Mouse (Mus musculus): ENCODE results near the gene Pemt.

Pemt gene

GRCm38 (mm10) chr11:60001231-60001980, 44.9 kb downstream of the Pemt start:
- DNase-seq (ENCODE audit: low read depth, low spot score): no peak

DNA sequence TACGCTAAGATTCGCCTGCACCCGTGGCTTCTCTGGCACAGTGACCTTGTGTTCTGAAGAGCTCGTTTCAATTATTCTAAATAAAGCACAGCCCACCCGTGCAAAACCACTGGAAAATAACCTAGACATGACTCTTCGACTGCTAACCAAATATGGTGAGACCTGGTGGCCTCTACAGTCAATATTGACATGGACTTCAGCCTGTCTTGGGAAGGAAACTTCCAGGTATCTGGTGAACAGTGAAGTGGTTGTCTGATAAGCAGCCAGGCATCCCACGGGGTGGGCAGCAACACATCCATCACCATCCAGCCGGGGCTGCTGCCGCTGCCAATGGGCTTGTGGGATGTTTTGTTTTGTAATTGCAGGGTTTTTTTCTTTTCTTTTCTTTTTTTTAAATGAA, 52.0 kb downstream of the Pemt start:
- no peak for DNase-seq (ENCODE audit: low read depth, low spot score)

DNA sequence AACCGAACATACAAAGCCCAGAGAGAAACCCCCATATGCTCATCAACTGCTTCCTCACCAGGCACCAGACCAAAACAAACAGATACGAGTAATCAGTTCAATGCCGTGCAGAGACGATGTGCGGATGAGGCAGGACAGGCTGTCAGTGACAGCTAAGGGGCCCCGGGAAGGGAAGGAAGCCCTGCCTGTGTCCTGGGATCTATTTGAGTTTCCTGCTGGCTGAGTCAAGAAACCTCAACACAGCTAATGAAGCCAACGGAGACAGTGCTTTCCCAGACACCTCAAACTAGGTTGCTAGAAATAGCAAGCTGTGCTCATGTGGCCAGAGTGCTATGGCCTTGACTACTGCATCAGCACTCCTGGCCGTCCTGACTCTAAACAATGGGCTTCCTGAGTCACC, 54.9 kb downstream of the Pemt start:
- no peak for DNase-seq (ENCODE audit: low read depth, low spot score)

GRCm38 (mm10) chr11:59989406-59989805, 56.9 kb downstream of the Pemt start:
- DNase-seq (ENCODE audit: low read depth, low spot score): no peak

GRCm38 (mm10) chr11:59977831-59978230, 68.5 kb downstream of the Pemt start:
- DNase-seq (ENCODE audit: low read depth, low spot score): no peak

DNA sequence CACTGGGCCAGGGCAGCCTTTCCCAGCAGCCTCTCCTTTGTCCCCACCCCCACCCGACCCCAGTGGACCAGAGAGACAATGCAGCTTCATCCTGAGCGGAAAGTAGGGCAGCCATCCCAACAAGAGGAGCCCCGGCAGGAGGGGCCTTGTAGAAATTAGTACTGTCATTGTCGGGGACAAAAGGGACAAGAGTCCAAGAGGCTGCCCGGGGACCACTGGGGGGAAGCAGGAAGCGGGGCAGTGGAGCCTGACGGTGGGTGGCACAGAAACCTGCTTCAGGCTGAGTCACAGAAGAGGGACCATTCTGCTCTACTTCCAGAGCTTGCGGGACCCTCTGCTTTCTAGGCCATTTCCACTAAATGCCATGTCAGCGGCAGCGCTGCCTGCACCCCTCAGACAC, 71.0 kb downstream of the Pemt start:
- DNase-seq (ENCODE audit: low read depth, low spot score): no peak

- DNase-seq (ENCODE audit: low read depth, low spot score): no peak
Measured at GRCm38 (mm10) chr11:59973389-59973788, 72.9 kb downstream of the Pemt start.

GRCm38 (mm10) chr11:59971691-59972090, 74.6 kb downstream of the Pemt start:
- no peak for DNase-seq (ENCODE audit: low read depth, low spot score)

- DNase-seq (ENCODE audit: low read depth, low spot score): no peak
Measured at GRCm38 (mm10) chr11:59970780-59971179, 75.5 kb downstream of the Pemt start.

DNA sequence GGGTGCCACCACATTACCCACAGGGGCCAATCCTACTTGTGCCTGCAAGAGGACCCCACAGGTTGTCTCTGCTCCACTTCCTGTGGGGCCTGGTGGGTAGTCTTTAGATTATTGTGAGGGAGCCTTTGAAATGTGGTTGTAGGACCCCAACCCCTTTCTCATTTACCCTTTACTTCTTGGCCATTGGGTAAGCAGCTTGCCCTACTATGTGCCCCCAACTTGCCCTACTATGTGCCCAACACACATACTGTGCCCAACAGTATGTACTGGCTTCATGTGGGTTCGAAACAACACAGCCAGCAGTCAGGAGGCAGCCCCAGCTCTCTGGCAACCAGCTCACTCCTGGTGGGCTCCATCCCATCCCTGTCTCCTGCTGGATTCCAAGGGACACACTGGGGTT, 78.5 kb downstream of the Pemt start:
- no peak for DNase-seq (ENCODE audit: low read depth, low spot score)

DNA sequence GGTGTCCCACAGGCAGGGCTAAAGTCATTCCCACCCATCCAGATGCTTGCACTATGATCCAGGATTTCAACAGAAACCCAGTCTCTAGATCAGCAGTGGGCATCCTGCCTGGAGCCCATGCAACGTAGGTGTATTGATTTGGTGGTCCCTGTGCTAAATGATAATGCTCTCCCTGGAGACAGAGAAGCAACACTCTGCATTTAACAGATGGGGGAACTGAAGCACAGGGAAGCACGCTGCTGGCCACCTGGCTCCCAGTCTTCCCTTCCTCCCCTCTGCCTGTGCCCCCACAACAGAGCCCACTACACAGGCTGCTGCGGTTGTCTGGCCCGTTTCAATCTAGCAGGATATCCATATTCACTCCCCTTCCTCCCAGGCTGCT, 80.2 kb downstream of the Pemt start:
- DNase-seq (ENCODE audit: low read depth, low spot score): no peak

DNA sequence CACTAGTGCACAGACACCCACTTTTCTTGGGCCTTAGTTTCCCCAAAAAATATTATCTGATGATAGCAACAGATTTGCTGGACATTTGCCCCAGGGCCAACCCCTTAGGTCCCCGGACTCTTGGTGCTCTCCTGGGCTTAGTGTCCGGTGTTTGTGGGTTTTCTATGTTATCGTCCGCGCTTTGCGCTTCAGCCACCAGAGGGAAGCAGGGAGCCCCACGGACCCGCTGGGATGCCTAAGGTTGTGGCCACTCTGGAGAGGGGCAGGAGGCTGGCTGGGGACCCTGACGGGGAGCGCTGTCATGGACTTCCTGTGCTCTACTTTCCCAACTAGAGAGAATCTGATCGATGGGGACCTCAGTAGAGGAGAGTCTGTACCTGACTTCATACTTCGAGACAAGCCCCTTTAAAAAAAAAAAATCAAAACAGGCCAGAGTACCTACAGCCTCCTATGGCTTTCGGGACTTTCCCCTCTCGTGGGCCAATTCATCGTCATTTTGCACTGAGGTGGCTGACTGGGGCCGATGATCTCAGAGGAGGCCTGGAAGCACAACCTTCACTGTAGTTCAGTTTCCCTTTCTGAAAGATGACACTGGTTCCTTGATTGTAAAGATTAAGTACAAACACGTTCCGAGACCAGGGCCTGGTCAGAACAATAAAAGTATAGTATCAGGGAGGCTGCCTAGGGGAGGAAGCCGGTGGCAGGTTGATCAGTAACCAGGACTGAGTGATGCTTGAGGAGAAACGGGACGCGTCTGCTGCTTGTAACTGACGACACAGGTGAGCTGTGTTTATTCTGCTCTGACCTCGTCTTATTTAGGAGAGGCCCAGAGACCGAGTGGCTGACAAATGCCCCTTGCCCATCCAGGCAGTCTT, 80.8 kb downstream of the Pemt start:
- DNase-seq (ENCODE audit: low read depth, low spot score): peak; percentile 62

- peak; percentile 79 for DNase-seq (ENCODE audit: low read depth, low spot score)
Measured at GRCm38 (mm10) chr11:59964818-59965217, 81.5 kb downstream of the Pemt start, which contains the start of gene Rasd1. TSS of gene Rasd1 (minus strand) at chr11:59964944.

DNA sequence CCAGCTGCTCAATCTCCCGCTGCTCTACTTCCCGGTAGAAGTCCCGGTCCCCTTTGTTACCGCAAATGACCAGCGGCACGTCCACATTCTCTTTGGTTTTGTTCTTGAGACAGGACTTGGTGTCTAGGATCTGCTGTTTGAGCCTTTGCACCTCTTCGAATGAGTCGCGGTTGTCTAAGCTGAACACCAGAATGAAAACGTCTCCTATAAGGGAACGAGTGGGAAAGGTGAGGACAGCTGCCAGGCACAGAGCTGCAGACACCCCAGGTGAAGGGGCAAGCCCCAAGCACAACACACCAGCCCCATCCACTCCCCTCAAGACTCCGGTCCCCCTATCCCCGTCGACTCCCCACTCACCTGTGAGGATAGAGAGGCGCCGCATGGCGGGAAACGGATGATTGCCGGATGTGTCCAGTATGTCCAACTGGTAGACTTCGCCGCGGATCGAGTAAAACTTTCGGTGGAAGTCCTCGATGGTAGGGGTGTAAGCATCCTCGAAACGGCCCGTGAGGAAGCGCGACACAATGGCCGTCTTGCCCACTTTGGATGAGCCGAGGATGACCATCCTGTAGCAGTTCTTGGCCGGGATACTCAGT, 82.0 kb downstream of the Pemt start:
- DNase-seq (ENCODE audit: low read depth, low spot score): no peak

DNA sequence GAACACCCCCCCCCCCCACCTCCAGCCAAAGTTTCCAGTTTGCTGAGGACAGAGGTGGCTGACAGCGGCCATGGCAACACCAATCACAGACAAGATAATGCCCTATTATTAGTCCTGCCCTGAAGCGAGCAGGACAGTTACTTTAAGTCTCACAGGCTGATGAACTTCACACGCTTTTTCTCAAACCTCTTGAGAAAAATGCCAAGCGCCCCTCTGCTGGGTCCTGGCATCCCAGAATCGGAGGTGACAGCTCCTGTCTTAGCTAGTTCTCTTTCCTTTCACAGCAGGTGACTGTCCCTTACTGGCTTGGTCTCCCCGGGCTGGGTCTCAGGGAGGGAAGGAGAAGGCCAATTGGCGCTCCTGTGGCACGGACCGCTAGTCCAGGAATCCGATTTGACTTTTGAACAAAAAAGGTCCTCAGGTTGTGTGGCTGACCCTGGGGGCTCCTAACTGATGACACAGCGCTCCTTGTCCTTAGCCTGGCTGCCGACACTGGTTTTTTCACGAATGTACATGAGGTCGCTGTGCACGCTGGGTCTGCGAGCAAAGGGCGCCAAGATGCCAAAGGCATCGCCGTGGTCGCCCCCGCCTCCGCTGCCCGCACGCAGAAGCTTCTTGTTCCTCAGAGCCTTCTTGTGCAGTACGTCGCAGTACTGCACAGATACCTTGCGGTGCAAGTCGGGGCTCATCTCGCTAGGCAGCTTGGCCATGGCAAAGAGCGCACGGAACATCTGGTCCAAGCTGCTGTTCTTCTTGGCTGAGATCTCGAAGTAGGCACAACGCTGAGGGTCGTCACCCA, 82.7 kb downstream of the Pemt start:
- DNase-seq (ENCODE audit: low read depth, low spot score): peak; percentile 23

GRCm38 (mm10) chr11:59962590-59962989, 83.7 kb downstream of the Pemt start:
- no peak for DNase-seq (ENCODE audit: low read depth, low spot score)

- no peak for DNase-seq (ENCODE audit: low read depth, low spot score)
Measured at GRCm38 (mm10) chr11:59961338-59961875, 84.9 kb downstream of the Pemt start.

GRCm38 (mm10) chr11:59960476-59961337, 85.6 kb downstream of the Pemt start:
- no peak for DNase-seq (ENCODE audit: low read depth, low spot score)

DNA sequence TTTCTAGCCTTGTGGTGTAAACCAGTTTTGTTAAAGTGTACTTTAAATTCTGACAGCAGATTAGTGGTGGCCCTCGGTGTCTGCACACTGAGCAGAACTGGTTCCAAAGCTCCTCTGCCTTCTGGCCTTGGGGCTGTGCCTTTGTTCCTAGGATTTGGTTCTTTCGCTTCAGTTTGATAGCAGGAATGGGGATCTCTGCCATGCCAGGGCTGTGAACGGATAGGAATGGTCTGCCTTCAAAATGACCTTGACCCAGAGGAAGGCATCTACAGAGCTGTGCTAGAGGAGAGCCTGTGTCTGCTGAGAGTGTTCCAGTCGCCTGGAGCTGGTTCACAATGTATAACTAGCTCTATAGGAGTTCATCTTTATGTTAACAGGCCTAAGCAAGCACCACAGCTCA, 86.8 kb downstream of the Pemt start:
- DNase-seq (ENCODE audit: low read depth, low spot score): no peak

DNA sequence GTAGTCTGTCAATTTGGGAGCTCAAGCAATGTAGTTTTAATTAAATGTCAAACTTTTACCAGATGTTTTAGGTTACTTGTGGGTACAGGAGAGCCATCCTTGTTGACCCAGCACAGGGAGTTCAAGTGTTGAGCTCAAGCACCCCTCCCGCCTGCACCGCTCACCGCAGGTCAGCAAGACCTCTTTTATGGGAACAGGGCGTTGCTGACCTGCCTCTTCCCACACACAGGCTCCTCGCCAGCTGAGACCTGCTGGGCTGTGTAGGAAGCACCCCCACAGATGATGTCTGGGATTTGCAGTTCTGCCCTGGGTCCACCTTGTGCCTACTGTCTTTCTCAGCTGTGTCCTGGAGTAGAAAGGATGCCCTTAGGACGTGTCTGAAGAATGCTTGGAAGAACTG, 89.5 kb downstream of the Pemt start:
- DNase-seq (ENCODE audit: low read depth, low spot score): no peak

Measured in CD4-positive helper T cell, adult 2 months (primary cell).